In the genomic region with DNA sequence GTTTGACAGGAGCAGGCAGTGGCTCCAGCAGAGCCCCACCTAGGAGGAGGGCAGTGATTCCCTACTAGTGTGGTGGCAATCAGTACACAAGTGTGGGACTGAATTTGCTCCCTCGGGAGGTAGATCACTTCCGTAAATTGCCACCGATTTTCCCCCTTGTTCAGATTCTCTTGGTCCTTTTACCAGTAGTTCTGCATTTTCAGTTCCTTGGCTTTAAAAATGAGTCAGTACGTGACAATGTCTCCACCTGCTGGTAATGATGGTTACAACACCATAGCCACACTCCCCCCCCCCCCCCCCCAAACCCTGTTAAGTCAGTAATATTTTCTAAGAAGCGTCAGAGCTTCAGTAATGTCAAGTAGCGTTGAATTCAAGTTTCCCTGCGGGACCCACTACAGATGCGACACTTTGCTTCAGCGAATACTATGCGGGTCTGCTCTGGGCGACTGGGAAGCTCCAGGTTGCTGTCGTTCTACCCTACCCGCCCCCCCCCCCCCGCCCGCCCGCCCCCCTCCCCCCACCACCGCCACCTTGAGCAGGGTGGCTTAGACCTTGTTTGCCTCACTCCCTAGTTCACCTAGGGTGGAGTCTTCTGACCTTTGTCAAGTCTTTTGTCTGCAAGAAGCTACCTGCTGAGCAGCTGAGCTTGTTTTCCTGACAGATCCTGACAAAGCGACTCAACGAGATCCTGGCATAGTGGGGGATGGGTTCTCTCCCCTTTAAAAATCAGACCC, we compare ENCODE assay signal across 8 mouse cellular contexts. TPM values are rescaled to one million over a fixed set of nuclear protein-coding genes. Genes with fewer than 3 reads are reported as not detected.
DNase-seq lines count a peak whose midpoint lies in the region; ATAC-seq lines count a peak whose summit lies in the region.

No protein-coding gene starts in this region.

- ATAC-seq in CD4-positive, CD25-positive, alpha-beta regulatory T cell, adult 4 months, result peak; percentile 90
- ATAC-seq in kidney, embryonic 14.5 days (ENCODE audit: low FRiP score, low TSS enrichment), result peak; percentile 84
- peak; percentile 57; the same call in 1 of the 2 replicates for ATAC-seq in limb, embryonic 13.5 days (ENCODE audit: low FRiP score, low read depth)
- peak; percentile 91 for ATAC-seq in midbrain, embryonic 15.5 days (replicated peaks)

- H3K4me2 ChIP-seq in kidney, embryonic 14.5 days (replicated peaks; ENCODE audit: low read depth, low read length), result peak overlapping the region; percentile 45
- H3K4me2 ChIP-seq in limb, embryonic 13.5 days (replicated peaks), result peak overlapping the region; percentile 60
- peak overlapping the region; percentile 60 for H3K4me2 ChIP-seq in midbrain, embryonic 15.5 days

- H3K9me3 ChIP-seq in embryonic facial prominence, embryonic 10.5 days, result no peaks in the 10 kb centered on the region
- no peaks in the 10 kb centered on the region for H3K9me3 ChIP-seq in heart, embryonic 10.5 days
- no peaks in the 10 kb centered on the region for H3K9me3 ChIP-seq in kidney, embryonic 14.5 days (ENCODE audit: control insufficient read depth, low read length)
- H3K9me3 ChIP-seq in limb, embryonic 13.5 days, result no peaks in the 10 kb centered on the region
- no peaks in the 10 kb centered on the region for H3K9me3 ChIP-seq in midbrain, embryonic 15.5 days

- peak overlapping the region; percentile 42; the same call in 1 of the 2 replicates for H3K9ac ChIP-seq in kidney, embryonic 14.5 days (ENCODE audit: low read depth, low read length)
- H3K9ac ChIP-seq in limb, embryonic 13.5 days, result peak overlapping the region; percentile 56; the same call in 1 of the 2 replicates
- H3K9ac ChIP-seq in midbrain, embryonic 15.5 days, result peak overlapping the region; percentile 61

- no peaks in the 10 kb centered on the region for H3K27me3 ChIP-seq in embryonic facial prominence, embryonic 10.5 days (replicated peaks; ENCODE audit: low read depth, poor library complexity, severe bottlenecking)
- no peaks in the 10 kb centered on the region for H3K27me3 ChIP-seq in heart, embryonic 10.5 days (ENCODE audit: insufficient read depth, poor library complexity, severe bottlenecking)
- no peaks in the 10 kb centered on the region for H3K27me3 ChIP-seq in kidney, embryonic 14.5 days (ENCODE audit: control insufficient read depth, insufficient read depth, low read length)
- no peaks in the 10 kb centered on the region for H3K27me3 ChIP-seq in limb, embryonic 13.5 days
- H3K27me3 ChIP-seq in midbrain, embryonic 15.5 days (replicated peaks), result no peaks in the 10 kb centered on the region

- peak overlapping the region; percentile 10; the same call in 1 of the 2 replicates for H3K27ac ChIP-seq in embryonic facial prominence, embryonic 10.5 days (replicated peaks)
- H3K27ac ChIP-seq in heart, embryonic 10.5 days, result peak overlapping the region; percentile 56; the same call in 1 of the 2 replicates
- no peak overlapping the region for H3K27ac ChIP-seq in kidney, embryonic 14.5 days (ENCODE audit: low read depth, low read length)
- no peak overlapping the region for H3K27ac ChIP-seq in limb, embryonic 13.5 days
- peak overlapping the region; percentile 77 for H3K27ac ChIP-seq in midbrain, embryonic 15.5 days

- DNase-seq in adrenal gland, postnatal 14 days, result peak; percentile 65
- DNase-seq in embryonic facial prominence, embryonic 10.5 days (ENCODE audit: low spot score), result peak; percentile 71
- DNase-seq in heart, embryonic 10.5 days (ENCODE audit: low spot score), result peak; percentile 78
- DNase-seq in spleen, postnatal 36 days (ENCODE audit: low spot score in 2 of 2), result peak; percentile 40 to 48

- peak overlapping the region; percentile 57 for H3K4me3 ChIP-seq in embryonic facial prominence, embryonic 10.5 days
- H3K4me3 ChIP-seq in heart, embryonic 10.5 days, result peak overlapping the region; percentile 59
- H3K4me3 ChIP-seq in kidney, embryonic 14.5 days (ENCODE audit: low read length), result peak overlapping the region; percentile 32
- peak overlapping the region; percentile 43 for H3K4me3 ChIP-seq in limb, embryonic 13.5 days
- H3K4me3 ChIP-seq in midbrain, embryonic 15.5 days, result peak overlapping the region; percentile 43

- no peaks in the 10 kb centered on the region for H3K36me3 ChIP-seq in embryonic facial prominence, embryonic 10.5 days (replicated peaks)
- no peaks in the 10 kb centered on the region for H3K36me3 ChIP-seq in heart, embryonic 10.5 days
- H3K36me3 ChIP-seq in kidney, embryonic 14.5 days (ENCODE audit: control insufficient read depth, insufficient read depth, low read length), result no peaks in the 10 kb centered on the region
- no peaks in the 10 kb centered on the region for H3K36me3 ChIP-seq in limb, embryonic 13.5 days
- H3K36me3 ChIP-seq in midbrain, embryonic 15.5 days (replicated peaks), result no peaks in the 10 kb centered on the region

- H3K4me1 ChIP-seq in embryonic facial prominence, embryonic 10.5 days, result peaks cover 10% of the 10 kb centered on the region
- H3K4me1 ChIP-seq in heart, embryonic 10.5 days, result no peaks in the 10 kb centered on the region
- H3K4me1 ChIP-seq in kidney, embryonic 14.5 days (ENCODE audit: control insufficient read depth, insufficient read depth, low read length), result no peaks in the 10 kb centered on the region
- H3K4me1 ChIP-seq in limb, embryonic 13.5 days, result 0 out of 2 replicates have a peak, but pooled peaks cover 4% of the 10 kb centered on the region
- H3K4me1 ChIP-seq in midbrain, embryonic 15.5 days, result peaks cover 11% of the 10 kb centered on the region

- WGBS in embryonic facial prominence, embryonic 10.5 days, result under 1% methylated on average over 17 of the region's 19 CpGs
- 2% methylated on average over 13 of the region's 19 CpGs for WGBS in heart, embryonic 10.5 days
- 0% methylated on average over 13 of the region's 19 CpGs for WGBS in kidney, embryonic 14.5 days
- under 1% methylated on average over 16 of the region's 19 CpGs for WGBS in limb, embryonic 13.5 days
- under 1% methylated on average over 13 of the region's 19 CpGs for WGBS in midbrain, embryonic 15.5 days

RNA-seq across cellular contexts. Expression of gene Gm10037, which starts 13.4 kb away (rescaled TPM):
- polyA plus RNA-seq in CD4-positive, CD25-positive, alpha-beta regulatory T cell, adult 4 months (2017; shearing (Covaris generic)), result 1 to 10 TPM in 1 of 2 experiments, not detected in 1; 1.1 TPM
- 1.5 and 2.7 TPM in 2 replicates for total RNA-seq in adrenal gland, postnatal 14 days (2021)
- polyA plus RNA-seq in embryonic facial prominence, embryonic 10.5 days (2016; fragmentation: Nextera tagmentation; extraction: Ambion mirVana), result 1.9 and 2.7 TPM in 2 replicates
- polyA plus RNA-seq in heart, embryonic 10.5 days (2016; fragmentation: Nextera tagmentation; extraction: Ambion mirVana), result 1.2 and 2.2 TPM in 2 replicates
- 2.6 and 2.7 TPM in 2 replicates for polyA plus RNA-seq in kidney, embryonic 14.5 days (2014; fragmentation: Nextera tagmentation; extraction: Ambion mirVana)
- polyA plus RNA-seq in limb, embryonic 13.5 days (2015; fragmentation: Nextera tagmentation; extraction: Ambion mirVana), result 4.0 and 4.2 TPM in 2 replicates
- polyA plus RNA-seq in midbrain, embryonic 15.5 days (2015; fragmentation: Nextera tagmentation; extraction: Ambion mirVana), result 5.5 and 7.0 TPM in 2 replicates

RNA-seq across cellular contexts. Expression of gene BC048507, which starts 18.8 kb away (rescaled TPM):
- polyA plus RNA-seq in CD4-positive, CD25-positive, alpha-beta regulatory T cell, adult 4 months (2017; shearing (Covaris generic)), result not detected
- total RNA-seq in adrenal gland, postnatal 14 days (2021), result not detected in 2 replicates
- not detected in 2 replicates for polyA plus RNA-seq in embryonic facial prominence, embryonic 10.5 days (2016; fragmentation: Nextera tagmentation; extraction: Ambion mirVana)
- polyA plus RNA-seq in heart, embryonic 10.5 days (2016; fragmentation: Nextera tagmentation; extraction: Ambion mirVana), result not detected in 2 replicates
- not detected in 2 replicates for polyA plus RNA-seq in kidney, embryonic 14.5 days (2014; fragmentation: Nextera tagmentation; extraction: Ambion mirVana)
- not detected in 2 replicates for polyA plus RNA-seq in limb, embryonic 13.5 days (2015; fragmentation: Nextera tagmentation; extraction: Ambion mirVana)
- 0.31 TPM in 2 replicates for polyA plus RNA-seq in midbrain, embryonic 15.5 days (2015; fragmentation: Nextera tagmentation; extraction: Ambion mirVana)

RNA-seq across cellular contexts. Expression of gene Zfp273, which starts 30.7 kb away (rescaled TPM):
- 1 to 10 TPM; 6.1 to 8.8 TPM for polyA plus RNA-seq in CD4-positive, CD25-positive, alpha-beta regulatory T cell, adult 4 months (2017; shearing (Covaris generic))
- total RNA-seq in adrenal gland, postnatal 14 days (2021), result 3.4 and 4.7 TPM in 2 replicates
- 6.0 and 6.5 TPM in 2 replicates for polyA plus RNA-seq in embryonic facial prominence, embryonic 10.5 days (2016; fragmentation: Nextera tagmentation; extraction: Ambion mirVana)
- polyA plus RNA-seq in heart, embryonic 10.5 days (2016; fragmentation: Nextera tagmentation; extraction: Ambion mirVana), result 4.3 and 5.6 TPM in 2 replicates
- 7.3 and 8.8 TPM in 2 replicates for polyA plus RNA-seq in kidney, embryonic 14.5 days (2014; fragmentation: Nextera tagmentation; extraction: Ambion mirVana)
- polyA plus RNA-seq in limb, embryonic 13.5 days (2015; fragmentation: Nextera tagmentation; extraction: Ambion mirVana), result 10.7 and 10.8 TPM in 2 replicates
- 14.4 and 14.5 TPM in 2 replicates for polyA plus RNA-seq in midbrain, embryonic 15.5 days (2015; fragmentation: Nextera tagmentation; extraction: Ambion mirVana)

Comparison
In these comparisons a context has a peak if more than half of its experiments do, and no peak if none do; other contexts are left out.
1. H3K27ac ChIP-seq: peak in embryonic facial prominence, embryonic 10.5 days (single experiment), heart, embryonic 10.5 days (single experiment) and midbrain, embryonic 15.5 days (single experiment); none in kidney, embryonic 14.5 days (single experiment) and limb, embryonic 13.5 days (single experiment).
2. Peak in every context shown above with its lines, with median percentiles within 50 percentile points of each other: ATAC-seq, DNase-seq, H3K4me3 ChIP-seq, H3K4me2 ChIP-seq and H3K9ac ChIP-seq.